Mouse (Mus musculus): ENCODE results near the gene Sec61a2. TPM values are rescaled to one million over a fixed set of nuclear protein-coding genes. Genes with fewer than 3 reads are reported as not detected.

Sec61a2 gene
- polyA plus RNA-seq, 1 experiment from 2014 or later: 74.4 TPM

- Histone ChIP-seq H3K36me3 (0 out of 2 replicates have a peak, but pooled peaks cover 7% of the 10 kb centered on the region), H3K27ac (no peak overlapping the region), H3K4me1 (no peaks in the 10 kb centered on the region), H3K9me3 (no peaks in the 10 kb centered on the region), H3K27me3 (ENCODE audit: insufficient read depth, poor library complexity, severe bottlenecking) (no peaks in the 10 kb centered on the region), H3K4me3 (no peak overlapping the region)
- no peak for DNase-seq (ENCODE audit: low spot score)
- WGBS: 79% methylated on average over 5 of the region's 5 CpGs
Measured at GRCm38 (mm10) chr2:5929793-5930192, 34.6 kb upstream of the Sec61a2 start.

GRCm38 (mm10) chr2:5927481-5927880, 32.2 kb upstream of the Sec61a2 start:
- Histone ChIP-seq H3K4me3 (no peak overlapping the region), H3K36me3 (0 out of 2 replicates have a peak, but pooled peaks cover 7% of the 10 kb centered on the region), H3K27me3 (ENCODE audit: insufficient read depth, poor library complexity, severe bottlenecking) (no peaks in the 10 kb centered on the region), H3K9me3 (no peaks in the 10 kb centered on the region), H3K27ac (no peak overlapping the region), H3K4me1 (no peaks in the 10 kb centered on the region)
- no peak for DNase-seq (ENCODE audit: low spot score)
- 87% methylated on average over 5 of the region's 5 CpGs for WGBS

- peaks cover 9% of the 10 kb centered on the region; the same call in 1 of the 2 replicates for H3K36me3 ChIP-seq
- WGBS: 79% methylated on average over 9 of the region's 9 CpGs
- no peaks in the 10 kb centered on the region for H3K27me3 ChIP-seq (ENCODE audit: insufficient read depth, poor library complexity, severe bottlenecking)
- H3K4me1 ChIP-seq: no peaks in the 10 kb centered on the region
- H3K9me3 ChIP-seq: no peaks in the 10 kb centered on the region
- H3K4me3 ChIP-seq: no peak overlapping the region
- no peak for DNase-seq (ENCODE audit: low spot score)
- H3K27ac ChIP-seq: no peak overlapping the region
Measured at GRCm38 (mm10) chr2:5923786-5924185, 28.6 kb upstream of the Sec61a2 start.

GRCm38 (mm10) chr2:5922823-5923222, 27.6 kb upstream of the Sec61a2 start:
- Histone ChIP-seq H3K9me3 (no peaks in the 10 kb centered on the region), H3K27me3 (ENCODE audit: insufficient read depth, poor library complexity, severe bottlenecking) (no peaks in the 10 kb centered on the region), H3K36me3 (peaks cover 6% of the 10 kb centered on the region; the same call in 1 of the 2 replicates), H3K4me1 (no peaks in the 10 kb centered on the region), H3K4me3 (no peak overlapping the region), H3K27ac (no peak overlapping the region)
- DNase-seq (ENCODE audit: low spot score): no peak
- WGBS: 87% methylated on average over 6 of the region's 6 CpGs

DNA sequence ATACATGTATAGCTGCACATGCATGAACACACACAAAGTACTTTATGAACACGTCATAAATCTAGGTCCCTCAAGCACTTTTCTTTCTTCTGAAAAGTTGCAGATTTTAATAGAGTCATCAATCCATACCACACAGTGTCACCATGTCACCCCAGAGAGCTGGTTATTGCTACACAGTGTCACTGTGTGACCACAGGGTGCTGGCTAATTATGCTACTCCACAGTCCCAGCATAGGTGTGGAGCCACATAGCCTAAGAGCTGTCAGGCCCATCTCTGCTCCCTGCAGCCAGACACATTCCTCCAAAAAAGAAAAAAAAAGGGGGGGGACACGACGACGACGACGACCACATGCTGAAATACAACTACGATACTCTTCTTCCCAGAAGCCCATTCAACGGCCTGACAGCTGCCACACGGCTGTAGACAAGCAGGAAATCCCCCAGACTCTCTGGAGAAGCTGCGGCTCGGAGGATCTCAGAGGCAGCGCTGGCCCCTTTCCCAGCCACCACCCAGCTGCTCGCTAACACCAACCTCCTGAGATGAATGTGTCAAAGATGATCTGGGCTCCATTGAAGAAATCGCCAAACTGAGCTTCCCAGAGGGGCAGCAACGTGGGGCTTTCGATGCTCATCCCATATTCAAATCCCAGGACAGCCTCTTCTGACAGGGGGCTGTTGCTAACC, 16.2 kb upstream of the Sec61a2 start:
- 70% methylated on average over 16 of the region's 16 CpGs for WGBS
- no peak for DNase-seq (ENCODE audit: low spot score)

GRCm38 (mm10) chr2:5906625-5907024, 11.4 kb upstream of the Sec61a2 start:
- H3K9me3 ChIP-seq: no peaks in the 10 kb centered on the region
- WGBS: 45% methylated on average over 3 of the region's 3 CpGs
- no peaks in the 10 kb centered on the region for H3K4me1 ChIP-seq
- H3K27me3 ChIP-seq (ENCODE audit: insufficient read depth, poor library complexity, severe bottlenecking): no peaks in the 10 kb centered on the region
- H3K27ac ChIP-seq: no peak overlapping the region
- no peak overlapping the region for H3K4me3 ChIP-seq
- DNase-seq (ENCODE audit: low spot score): no peak
- H3K36me3 ChIP-seq: peaks cover 9% of the 10 kb centered on the region

More for the DNA sequence above, 16.2 kb upstream of the Sec61a2 start:
- Histone ChIP-seq H3K27me3 (ENCODE audit: insufficient read depth, poor library complexity, severe bottlenecking) (no peaks in the 10 kb centered on the region), H3K4me3 (no peak overlapping the region), H3K27ac (no peak overlapping the region), H3K9me3 (no peaks in the 10 kb centered on the region), H3K36me3 (peaks cover 4% of the 10 kb centered on the region), H3K4me1 (no peaks in the 10 kb centered on the region)

GRCm38 (mm10) chr2:5906092-5906491, 10.9 kb upstream of the Sec61a2 start:
- no peak for DNase-seq (ENCODE audit: low spot score)
- Histone ChIP-seq H3K4me3 (no peak overlapping the region), H3K4me1 (no peaks in the 10 kb centered on the region), H3K27me3 (ENCODE audit: insufficient read depth, poor library complexity, severe bottlenecking) (no peaks in the 10 kb centered on the region), H3K9me3 (no peaks in the 10 kb centered on the region), H3K27ac (no peak overlapping the region), H3K36me3 (peaks cover 9% of the 10 kb centered on the region)
- 54% methylated on average over 5 of the region's 5 CpGs for WGBS

DNA sequence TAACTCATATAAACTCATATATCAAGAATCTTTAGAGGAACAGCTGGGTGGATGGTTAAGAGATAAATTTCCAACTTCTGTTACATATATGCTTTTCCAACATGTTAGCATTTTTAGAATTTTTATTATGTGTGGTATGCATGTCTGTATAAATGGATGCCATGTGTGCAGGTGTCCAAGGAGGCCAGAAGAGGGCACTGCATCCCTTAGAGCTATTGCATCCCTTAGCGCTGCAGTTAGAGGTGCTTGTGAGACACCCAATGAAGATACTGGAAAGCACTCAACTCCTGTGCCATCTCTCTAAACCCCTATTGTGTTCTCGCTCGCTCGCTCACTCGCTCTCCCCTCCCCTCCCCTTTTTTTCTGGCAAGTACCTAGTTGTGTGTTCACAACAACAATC, 4.9 kb upstream of the Sec61a2 start:
- Histone ChIP-seq H3K27ac (no peak overlapping the region), H3K4me3 (no peak overlapping the region), H3K4me1 (no peaks in the 10 kb centered on the region), H3K36me3 (peaks cover 13% of the 10 kb centered on the region; the same call in 1 of the 2 replicates), H3K9me3 (no peaks in the 10 kb centered on the region), H3K27me3 (ENCODE audit: insufficient read depth, poor library complexity, severe bottlenecking) (no peaks in the 10 kb centered on the region)
- no peak for DNase-seq (ENCODE audit: low spot score)
- 63% methylated on average over 5 of the region's 5 CpGs for WGBS

GRCm38 (mm10) chr2:5894296-5894695, 936 bp downstream of the Sec61a2 start:
- no peaks in the 10 kb centered on the region for H3K27me3 ChIP-seq (ENCODE audit: insufficient read depth, poor library complexity, severe bottlenecking)
- H3K4me3 ChIP-seq: peak overlapping the region; percentile 93
- H3K9me3 ChIP-seq: no peaks in the 10 kb centered on the region
- H3K27ac ChIP-seq: peak overlapping the region; percentile 97
- DNase-seq (ENCODE audit: low spot score): no peak
- peaks cover 4% of the 10 kb centered on the region for H3K4me1 ChIP-seq
- H3K36me3 ChIP-seq: peaks cover 31% of the 10 kb centered on the region
- WGBS: 53% methylated on average over 11 of the region's 11 CpGs

DNA sequence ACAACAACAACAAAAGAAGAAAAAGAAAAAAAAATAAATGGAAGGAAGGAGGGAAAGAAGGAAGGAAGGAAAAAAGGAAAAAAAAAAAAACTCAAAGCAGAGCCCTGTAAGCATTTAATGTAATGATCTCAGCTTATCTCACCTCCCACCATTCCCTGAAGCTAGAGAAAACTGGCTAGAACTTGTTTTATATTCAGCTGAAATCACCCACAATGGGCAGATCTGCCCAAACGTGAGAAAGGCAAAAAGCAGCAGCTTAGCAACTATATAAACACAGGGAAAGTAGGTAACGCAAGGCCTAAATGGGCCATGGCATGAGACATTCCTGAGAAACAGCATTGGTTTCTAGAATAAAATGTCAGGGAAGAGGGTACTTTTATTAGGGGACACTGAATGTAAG, 5.8 kb downstream of the Sec61a2 start:
- Histone ChIP-seq H3K27me3 (ENCODE audit: insufficient read depth, poor library complexity, severe bottlenecking) (no peaks in the 10 kb centered on the region), H3K27ac (no peak overlapping the region), H3K9me3 (no peaks in the 10 kb centered on the region), H3K36me3 (peaks cover 58% of the 10 kb centered on the region), H3K4me3 (no peak overlapping the region), H3K4me1 (peaks cover 3% of the 10 kb centered on the region)
- no peak for DNase-seq (ENCODE audit: low spot score)
- 64% methylated on average over 2 of the region's 2 CpGs for WGBS

- H3K4me3 ChIP-seq: no peak overlapping the region
- no peaks in the 10 kb centered on the region for H3K4me1 ChIP-seq
- no peak overlapping the region for H3K27ac ChIP-seq
- H3K9me3 ChIP-seq: no peaks in the 10 kb centered on the region
- WGBS: 77% methylated on average over 5 of the region's 5 CpGs
- H3K36me3 ChIP-seq: peaks cover 62% of the 10 kb centered on the region
- no peak for DNase-seq (ENCODE audit: low spot score)
- no peaks in the 10 kb centered on the region for H3K27me3 ChIP-seq (ENCODE audit: insufficient read depth, poor library complexity, severe bottlenecking)
Measured at GRCm38 (mm10) chr2:5888865-5889264, 6.4 kb downstream of the Sec61a2 start.

DNA sequence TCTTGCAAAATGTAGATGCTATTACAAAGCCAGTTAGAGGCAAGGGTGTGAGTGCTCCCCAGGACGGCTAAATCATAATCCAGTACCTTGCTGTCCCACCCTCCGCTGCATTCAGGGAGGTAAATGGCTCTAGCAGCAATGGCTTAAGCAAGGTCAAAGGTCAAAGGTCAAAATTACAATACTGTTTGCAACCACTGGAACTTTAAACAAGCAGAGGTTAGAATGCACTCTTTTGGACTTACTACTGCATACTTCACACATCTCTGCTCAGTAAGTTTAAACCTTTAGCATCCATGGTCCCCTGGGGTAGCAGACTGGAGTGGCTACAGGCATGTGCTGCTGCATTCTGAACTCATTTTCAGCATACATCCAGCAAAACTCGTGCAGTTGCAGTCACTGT, 17.8 kb downstream of the Sec61a2 start:
- DNase-seq (ENCODE audit: low spot score): no peak
- Histone ChIP-seq H3K36me3 (peaks cover 83% of the 10 kb centered on the region), H3K4me1 (no peaks in the 10 kb centered on the region), H3K9me3 (no peaks in the 10 kb centered on the region), H3K4me3 (no peak overlapping the region), H3K27ac (no peak overlapping the region), H3K27me3 (ENCODE audit: insufficient read depth, poor library complexity, severe bottlenecking) (no peaks in the 10 kb centered on the region)
- WGBS: 87% methylated on average over 3 of the region's 3 CpGs

- Histone ChIP-seq H3K4me3 (no peak overlapping the region), H3K27me3 (ENCODE audit: insufficient read depth, poor library complexity, severe bottlenecking) (no peaks in the 10 kb centered on the region), H3K4me1 (no peaks in the 10 kb centered on the region), H3K36me3 (peaks cover 76% of the 10 kb centered on the region), H3K27ac (no peak overlapping the region), H3K9me3 (no peaks in the 10 kb centered on the region)
- no peak for DNase-seq (ENCODE audit: low spot score)
- 85% methylated on average over 5 of the region's 5 CpGs for WGBS
Measured at GRCm38 (mm10) chr2:5869746-5870145, 25.5 kb downstream of the Sec61a2 start.

DNA sequence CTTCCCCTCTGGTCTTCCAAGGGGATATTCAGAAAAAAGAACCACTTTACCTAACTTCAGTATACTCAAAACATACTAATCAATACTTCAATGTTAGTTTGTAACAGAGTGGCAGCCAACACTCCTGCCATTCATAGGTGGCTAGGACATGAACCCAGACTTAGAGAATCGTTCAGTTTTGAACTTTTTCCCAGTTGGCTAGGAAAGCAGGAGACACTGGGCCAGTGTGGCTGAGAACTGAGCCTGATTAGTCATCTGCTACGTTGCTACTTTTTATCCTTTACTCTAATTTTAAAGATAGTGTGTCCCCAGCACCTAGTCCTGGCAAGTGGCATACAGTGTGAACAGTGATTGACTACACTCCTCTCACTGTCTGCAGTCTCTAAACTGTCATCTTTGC, 27.6 kb downstream of the Sec61a2 start:
- no peak for DNase-seq (ENCODE audit: low spot score)
- Histone ChIP-seq H3K27me3 (ENCODE audit: insufficient read depth, poor library complexity, severe bottlenecking) (no peaks in the 10 kb centered on the region), H3K27ac (no peak overlapping the region), H3K9me3 (no peaks in the 10 kb centered on the region), H3K36me3 (peaks cover 71% of the 10 kb centered on the region), H3K4me1 (no peaks in the 10 kb centered on the region), H3K4me3 (no peak overlapping the region)
- WGBS: 84% methylated on average over 2 of the region's 2 CpGs

Measured in heart, embryonic 10.5 days (tissue).